Mouse (Mus musculus): ENCODE measurements at regions not wholly inside any gene's neighbourhood (a gene's known extent, or its start where the extent isn't known, plus 50 kb on each side); places are given as distances from the start of the nearest gene placed in this dataset.

GRCm38 (mm10) chr9:31659026-31659425 lies 194.8 kb upstream of the Tmem45b start:
- TF ChIP-seq CEBPB (IDR thresholded peaks at IDR 0.05; ENCODE audit: insufficient read depth, poor library complexity, severe bottlenecking) (no peak), E2F4 (IDR thresholded peaks at IDR 0.05; ENCODE audit: insufficient read depth) (no peak), MAX (IDR thresholded peaks at IDR 0.05; ENCODE audit: low read depth) (no peak), REST (IDR thresholded peaks at IDR 0.05; ENCODE audit: insufficient read depth, insufficient read length) (no peak), POLR2A (IDR thresholded peaks at IDR 0.05; ENCODE audit: insufficient read length, low read depth) (no peak), TCF12 (IDR thresholded peaks at IDR 0.05; ENCODE audit: insufficient read depth, poor library complexity, severe bottlenecking) (no peak), MYOG (IDR thresholded peaks at IDR 0.05; ENCODE audit: control insufficient read depth in 1 of 3, insufficient read depth in 1 of 3, insufficient read length in 2 of 3, low read depth in 2 of 3) (no peak), MYOD1 (IDR thresholded peaks at IDR 0.05; ENCODE audit: control insufficient read depth in 1 of 3, insufficient read length in 2 of 3, low read depth in 2 of 3) (no peak), USF1 (IDR thresholded peaks at IDR 0.05; ENCODE audit: low read depth) (no peak)
